Mouse (Mus musculus): ENCODE measurements around the gene Clcf1.
"Not testable (repeated sequence)": the region's sequence is repeated elsewhere in the genome, so short reads cannot be mapped to it uniquely, and the experiment has no call there.

Gene Clcf1

DNA sequence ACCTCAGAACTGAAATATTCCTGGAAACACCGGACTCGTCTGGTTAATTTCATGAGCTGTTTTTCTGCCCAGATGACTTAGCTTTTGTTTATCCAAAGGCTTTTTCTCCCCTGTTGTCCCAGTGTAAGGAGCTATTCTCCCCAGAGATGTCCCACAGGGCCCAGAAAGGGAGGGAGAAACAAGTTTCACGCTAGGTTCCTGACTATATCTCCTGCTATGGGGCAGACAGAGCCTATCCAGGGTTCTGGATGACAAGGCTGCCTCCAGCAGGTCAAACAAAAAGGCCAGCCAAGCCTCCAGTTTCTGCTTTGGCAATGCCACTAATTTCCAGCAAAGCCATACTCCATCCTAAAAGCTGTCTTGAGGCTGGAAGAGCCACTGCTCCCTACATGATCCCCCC lies 3.8 kb downstream of the Clcf1 start:
- no peak for DNase-seq (ENCODE audit: low read depth, low spot score)

DNA sequence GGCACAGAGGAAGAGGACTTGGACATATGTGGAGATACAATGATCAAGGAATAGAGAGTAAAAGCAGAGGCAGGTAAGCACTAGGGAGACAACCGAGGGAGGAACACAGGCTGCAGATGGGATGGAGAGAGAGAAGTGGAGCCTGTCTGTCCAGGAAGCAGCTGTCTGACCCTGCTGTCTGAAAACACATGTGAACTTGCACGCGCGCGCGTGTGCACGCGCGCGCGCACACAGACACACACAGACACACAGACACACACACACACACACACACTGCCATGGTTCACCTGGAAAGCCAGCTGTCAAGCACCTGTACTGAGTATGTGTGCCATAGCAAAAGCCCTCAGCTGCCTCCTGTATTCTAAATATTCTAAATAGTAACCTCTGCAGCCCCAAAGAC lies 4.3 kb downstream of the Clcf1 start:
- DNase-seq (ENCODE audit: low read depth, low spot score) = no peak

DNA sequence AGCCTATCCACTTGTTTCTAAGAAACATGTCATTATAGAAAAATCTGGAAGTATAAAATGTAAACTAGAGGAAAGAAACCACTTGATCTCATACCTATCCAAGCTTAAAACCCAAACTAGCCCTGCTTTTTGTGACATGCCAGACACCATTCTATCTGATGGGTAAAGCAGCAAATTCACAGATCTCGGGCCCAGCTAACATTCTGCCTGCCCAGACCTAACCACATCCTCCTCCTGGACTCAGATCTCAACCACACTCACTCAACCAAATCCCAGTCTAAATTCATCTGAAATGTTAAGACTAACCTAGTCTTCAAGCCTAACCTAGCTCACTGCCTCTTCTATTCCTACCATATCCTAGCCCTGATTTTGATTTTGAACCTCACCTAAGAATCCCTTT lies 4.7 kb downstream of the Clcf1 start:
- no peak for DNase-seq (ENCODE audit: low read depth, low spot score)

DNA sequence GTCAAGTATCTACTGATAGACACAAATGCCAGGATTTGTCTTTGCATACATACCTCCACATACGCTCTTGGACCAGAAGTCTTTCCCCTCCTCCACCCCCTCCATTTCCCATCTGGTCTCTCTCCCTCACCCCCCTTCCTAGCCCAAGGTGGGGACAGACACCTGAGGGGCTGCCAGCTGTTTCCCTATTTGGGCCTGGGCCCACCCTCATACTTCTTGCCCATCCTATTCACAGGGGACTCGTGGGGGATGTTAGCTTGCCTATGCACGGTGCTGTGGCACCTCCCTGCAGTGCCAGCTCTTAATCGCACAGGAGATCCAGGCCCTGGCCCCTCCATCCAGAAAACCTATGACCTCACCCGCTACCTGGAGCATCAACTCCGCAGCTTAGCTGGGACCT lies 5.9 kb downstream of the Clcf1 start:
- no peak for DNase-seq (ENCODE audit: low read depth, low spot score)

DNA sequence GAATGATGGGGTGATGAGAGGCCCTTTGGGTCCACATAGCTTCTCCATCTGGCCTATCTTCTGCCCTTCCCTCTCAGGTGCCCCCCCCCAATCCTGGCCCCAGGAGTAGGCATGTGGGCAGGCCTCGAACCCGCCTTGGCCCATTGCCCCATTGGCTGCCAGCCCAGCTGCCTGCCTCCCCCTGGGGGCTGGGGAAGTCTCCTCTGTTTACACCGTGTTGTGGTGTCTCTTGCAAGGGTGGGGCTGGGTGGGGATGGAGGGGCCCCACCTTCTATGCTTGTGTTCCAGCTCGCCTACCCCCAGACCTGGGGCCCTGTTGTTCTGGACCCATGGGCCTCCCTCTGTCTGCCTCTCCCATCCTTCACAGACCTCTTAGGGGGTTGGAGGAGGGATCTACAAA lies 6.4 kb downstream of the Clcf1 start:
- no peak for DNase-seq (ENCODE audit: low read depth, low spot score)

DNA sequence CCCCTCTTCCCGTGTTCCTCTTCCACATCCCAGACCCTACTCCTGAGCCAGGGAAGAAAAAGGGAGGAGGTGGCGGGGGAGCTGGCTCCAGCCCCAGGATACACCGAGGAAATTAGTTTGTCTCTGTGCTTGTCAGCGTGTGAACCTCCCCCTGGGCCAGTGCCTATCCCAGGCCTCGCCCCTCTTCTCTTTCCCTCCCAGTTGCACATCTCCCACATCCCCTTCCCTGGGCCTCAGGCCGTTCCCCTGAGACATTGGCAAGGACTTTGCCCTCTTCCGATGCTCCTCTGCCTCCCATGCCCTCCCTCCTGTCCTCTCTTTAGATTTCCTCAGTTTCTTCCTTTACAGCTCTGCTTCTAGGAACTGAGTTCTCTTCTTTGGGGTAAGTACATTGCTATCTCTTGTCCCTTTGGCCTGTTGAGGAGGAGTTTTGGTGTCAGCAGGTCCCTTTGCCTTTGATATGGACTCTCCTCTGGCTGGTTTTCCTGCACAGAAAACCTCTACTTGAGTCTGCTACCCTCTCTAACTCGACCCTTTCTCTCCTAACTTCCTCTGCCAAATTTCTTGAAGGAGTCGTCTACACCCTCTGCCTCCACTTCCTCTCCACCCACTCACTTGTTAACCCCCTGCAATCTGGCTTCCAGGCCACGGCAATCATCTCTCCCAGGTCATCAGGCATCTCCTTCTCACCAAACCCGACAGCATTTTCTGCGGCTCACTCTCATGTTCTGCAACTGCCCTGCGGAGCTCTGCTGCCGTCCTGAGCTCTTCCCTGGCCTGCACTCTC lies 7.1 kb downstream of the Clcf1 start:
- DNase-seq (ENCODE audit: low read depth, low spot score) = no peak

DNA sequence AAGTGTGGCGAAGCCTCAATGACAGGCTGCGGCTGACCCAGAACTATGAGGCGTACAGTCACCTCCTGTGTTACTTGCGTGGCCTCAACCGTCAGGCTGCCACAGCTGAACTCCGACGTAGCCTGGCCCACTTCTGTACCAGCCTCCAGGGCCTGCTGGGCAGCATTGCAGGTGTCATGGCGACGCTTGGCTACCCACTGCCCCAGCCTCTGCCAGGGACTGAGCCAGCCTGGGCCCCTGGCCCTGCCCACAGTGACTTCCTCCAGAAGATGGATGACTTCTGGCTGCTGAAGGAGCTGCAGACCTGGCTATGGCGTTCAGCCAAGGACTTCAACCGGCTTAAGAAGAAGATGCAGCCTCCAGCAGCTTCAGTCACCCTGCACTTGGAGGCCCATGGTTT lies 8.1 kb downstream of the Clcf1 start:
- DNase-seq (ENCODE audit: low read depth, low spot score) = no peak

DNA sequence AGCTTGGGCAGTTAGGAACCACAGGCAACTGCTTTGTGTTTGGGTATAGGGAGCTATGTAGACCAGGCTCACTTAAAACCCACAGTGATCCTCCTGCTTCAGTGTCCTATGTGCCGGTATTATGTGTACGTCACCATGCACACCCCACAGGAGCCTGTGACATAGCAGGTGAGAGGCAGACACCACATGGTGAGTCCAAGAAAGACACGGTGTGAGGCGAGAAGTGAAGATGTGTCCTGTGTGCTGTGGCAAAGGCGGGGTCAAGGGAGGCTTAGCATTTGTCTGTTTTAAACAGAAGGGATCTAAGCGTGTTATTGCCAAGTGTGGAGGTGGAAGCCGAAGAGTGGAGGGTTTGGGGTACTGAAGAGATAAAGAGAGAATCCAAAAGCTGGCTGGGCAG lies 12.7 kb downstream of the Clcf1 start:
- DNase-seq (ENCODE audit: low read depth, low spot score) = no peak

DNA sequence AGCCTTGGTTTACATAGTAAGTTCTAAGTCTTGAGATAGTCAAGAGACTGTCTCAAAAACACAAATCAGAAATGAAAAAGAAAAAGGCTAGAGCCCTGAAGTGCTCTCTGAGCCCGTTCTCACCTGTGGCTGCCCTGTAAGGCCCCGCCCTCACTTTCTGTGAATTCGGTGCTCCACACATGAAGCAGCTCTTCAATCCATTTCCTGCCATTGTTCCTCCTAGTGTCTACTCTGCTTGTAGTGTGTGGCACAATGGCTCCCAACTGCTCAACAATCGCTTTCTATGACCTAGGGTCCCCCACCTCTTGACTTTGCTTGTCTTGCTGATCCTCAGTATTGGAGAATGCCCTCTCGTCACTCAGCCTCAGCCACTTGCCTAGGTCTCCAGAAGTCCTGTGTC lies 13.4 kb downstream of the Clcf1 start:
- no peak for DNase-seq (ENCODE audit: low read depth, low spot score)

DNA sequence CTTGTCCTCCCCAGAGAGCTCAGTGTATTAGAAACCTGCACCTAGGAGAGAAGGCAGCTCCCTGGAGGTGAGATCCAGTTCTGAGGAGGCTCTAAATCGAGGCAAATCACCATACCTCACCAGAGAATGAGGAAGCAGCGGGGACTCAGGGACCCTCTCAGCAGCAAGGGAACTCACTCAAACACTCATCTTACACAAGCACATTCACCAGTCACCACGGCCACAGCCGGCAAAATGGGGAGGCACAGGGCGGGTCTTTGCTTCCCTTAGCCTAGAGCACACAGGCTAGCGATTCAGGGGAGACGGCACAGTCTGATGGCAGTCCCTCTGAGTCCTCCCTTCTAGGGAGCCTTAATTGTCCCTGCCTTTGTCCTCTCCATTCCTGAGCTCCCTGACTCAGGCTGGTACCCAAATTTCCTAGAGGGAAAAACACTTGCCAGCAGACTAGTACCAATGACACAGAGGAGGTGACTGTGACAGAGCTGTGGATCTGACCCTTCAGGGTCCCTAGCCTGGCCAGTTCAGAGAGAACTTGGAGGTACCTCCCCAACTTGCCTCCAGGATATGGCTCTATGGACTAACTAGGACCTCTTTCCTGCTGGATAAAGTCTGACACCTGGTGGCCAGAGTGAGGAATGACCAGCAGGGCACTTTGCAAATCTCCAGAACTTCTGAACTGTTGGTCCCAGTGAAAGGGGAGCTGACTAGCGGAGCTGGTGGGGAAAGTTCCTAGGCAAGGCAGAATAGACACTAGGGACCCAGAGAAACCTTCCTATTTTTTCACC lies 14.0 kb downstream of the Clcf1 start:
- no peak for DNase-seq (ENCODE audit: low read depth, low spot score)

DNA sequence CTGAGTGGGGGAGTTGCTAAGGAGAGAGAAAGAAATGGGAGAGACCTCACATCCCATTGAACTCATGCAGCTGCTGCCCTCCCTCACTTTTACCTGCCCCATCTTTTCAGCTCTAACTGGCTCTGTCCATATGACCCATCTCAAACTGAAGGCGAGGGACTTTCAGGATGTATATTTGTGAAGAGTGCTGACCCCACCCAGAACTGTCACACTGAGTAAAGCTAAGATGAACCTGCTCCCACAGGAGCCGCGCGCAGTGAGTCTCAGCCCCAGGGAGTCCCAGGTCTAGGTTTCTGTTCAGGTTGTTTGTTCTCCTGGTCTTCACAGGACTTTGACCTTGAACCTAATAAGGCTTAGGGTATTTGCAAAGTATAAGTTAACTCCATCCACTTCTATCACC lies 14.9 kb downstream of the Clcf1 start:
- DNase-seq (ENCODE audit: low read depth, low spot score) = no peak

DNA sequence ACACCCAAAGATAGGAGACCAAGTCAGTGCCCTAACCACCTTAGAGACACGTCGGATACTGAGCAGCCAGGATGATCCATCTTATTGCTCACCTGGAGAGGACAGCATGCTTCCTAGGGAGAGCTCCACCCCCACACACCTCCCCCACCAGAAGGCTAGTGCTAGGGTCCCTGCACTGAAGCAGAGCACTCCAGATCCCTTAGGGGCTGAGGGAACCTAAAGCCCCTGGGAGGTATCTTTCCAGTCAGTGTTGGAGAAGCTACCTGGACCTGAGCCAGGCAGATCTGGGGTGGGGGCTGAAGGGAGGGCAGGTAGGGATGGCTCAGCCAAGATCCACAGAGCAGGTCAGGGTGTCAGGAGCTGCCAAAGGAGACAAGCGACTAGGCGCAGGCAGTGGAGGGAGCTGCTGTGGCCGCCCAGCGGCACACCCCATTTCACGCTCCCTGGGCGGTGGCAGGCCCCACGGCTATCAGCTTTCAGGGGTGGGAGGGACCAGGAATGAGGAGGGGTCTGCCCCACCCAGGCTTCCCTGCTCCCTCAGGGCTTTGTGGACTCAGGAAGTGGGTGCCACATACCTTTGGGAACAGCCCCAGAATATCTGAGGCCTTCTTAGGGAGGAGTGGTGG lies 15.5 kb downstream of the Clcf1 start:
- DNase-seq (ENCODE audit: low read depth, low spot score) = no peak

DNA sequence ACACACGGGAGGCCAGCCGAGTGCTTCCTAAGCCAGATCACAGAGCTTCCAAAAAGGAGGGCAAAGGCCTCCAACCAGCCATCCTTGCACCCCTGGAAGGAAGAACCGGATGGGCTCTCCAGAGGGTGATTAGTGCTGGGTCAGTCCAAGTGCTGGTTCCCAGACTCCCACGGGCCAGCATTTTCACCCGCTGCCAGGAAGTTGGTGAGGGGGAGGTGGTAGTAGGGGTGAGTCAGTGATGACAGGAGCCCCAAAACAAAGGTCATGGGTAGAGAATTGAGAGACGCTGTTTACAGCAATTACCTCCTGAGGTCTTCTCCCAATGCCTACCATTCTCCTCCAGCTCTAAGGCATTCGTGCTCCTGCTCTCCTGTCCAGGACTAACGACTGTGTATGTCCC lies 16.4 kb downstream of the Clcf1 start:
- no peak for DNase-seq (ENCODE audit: low read depth, low spot score)

DNA sequence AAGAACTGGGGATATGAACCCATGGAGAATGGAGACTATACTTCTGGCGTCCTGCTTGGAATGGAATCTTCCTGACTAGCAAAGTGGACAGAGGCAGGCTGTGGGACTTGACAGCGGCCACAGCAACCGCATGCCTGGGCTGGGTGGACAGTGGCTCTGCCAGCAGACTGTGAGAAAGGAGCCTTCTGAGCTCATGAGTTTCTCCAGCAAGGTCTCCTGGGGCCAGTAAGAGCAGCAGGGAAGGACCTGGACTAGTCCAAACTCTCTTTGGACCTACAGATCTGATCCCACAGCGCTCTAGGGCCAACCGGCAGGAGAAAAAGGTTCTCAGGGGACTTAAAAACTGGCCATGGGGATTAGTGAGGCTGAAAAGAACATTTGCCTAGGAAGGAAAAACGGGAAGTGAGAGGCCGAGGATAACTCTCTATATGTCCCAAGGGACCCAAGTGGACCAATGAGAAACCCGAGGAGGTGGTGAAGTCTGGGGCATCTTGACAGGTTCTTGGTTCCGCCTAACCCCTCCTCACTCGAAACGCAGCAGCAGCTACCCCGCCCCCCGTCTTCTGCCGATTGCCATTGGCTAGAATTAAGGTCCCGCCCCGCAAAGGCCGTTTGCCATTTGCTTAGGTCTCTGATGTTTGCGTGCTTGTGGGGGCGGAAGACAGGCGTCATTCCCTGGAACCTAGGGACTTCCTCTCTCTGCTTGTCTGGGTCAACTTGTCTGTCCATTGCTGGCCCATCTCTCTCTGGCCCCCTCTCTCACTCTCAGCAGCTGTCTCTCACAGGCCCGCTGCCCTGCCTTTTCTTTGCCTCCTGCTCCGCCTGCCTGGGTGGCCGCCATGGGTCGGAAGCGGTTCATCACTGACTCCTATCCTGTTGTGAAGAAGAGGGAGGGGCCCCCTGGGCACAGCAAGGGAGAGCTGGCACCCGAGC lies 17.5 kb downstream of the Clcf1 start, which contains the start of gene Pold4:
Gene Pold4, plus strand, starts transcription at position 647 of the 933 bp plus-strand sequence.
- DNase-seq (ENCODE audit: low read depth, low spot score) = peak; percentile 99

DNA sequence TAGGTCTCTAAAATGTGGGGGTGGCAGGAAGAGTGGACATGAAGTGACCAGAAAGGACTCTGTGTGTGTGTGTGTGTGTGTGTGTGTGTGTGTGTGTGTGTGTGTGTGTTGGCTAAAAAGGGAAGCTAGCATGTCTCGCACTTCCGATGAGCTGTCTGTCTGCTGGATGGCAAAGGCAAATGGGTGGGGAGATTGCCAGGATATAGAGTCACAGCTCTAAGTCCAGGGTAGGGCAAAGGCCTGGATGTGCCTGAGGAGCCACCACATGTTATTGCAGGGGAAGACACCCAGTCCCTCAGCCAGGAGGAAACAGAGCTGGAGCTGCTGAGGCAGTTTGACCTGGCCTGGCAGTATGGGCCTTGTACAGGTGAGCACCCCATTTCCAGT lies 18.1 kb downstream of the Clcf1 start:
- DNase-seq (ENCODE audit: low read depth, low spot score) = no peak

DNA sequence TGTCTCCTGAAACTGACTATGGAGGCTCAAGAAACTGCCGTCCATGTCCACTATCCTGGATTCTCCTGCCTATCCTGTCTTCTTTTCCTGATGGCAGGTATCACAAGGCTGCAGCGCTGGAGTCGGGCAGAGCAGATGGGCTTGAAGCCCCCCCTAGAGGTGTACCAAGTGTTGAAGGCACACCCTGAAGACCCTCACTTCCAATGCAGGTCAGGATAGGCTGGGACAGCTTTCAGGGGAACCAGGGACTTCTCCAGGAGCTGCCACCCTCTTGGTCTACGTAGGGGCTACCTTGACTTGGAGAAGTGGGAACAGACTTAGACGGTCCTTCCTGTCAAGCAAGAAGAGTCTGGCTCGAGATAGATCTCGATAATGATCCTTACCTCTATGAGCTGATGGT lies 18.6 kb downstream of the Clcf1 start:
- no peak for DNase-seq (ENCODE audit: low read depth, low spot score)

DNA sequence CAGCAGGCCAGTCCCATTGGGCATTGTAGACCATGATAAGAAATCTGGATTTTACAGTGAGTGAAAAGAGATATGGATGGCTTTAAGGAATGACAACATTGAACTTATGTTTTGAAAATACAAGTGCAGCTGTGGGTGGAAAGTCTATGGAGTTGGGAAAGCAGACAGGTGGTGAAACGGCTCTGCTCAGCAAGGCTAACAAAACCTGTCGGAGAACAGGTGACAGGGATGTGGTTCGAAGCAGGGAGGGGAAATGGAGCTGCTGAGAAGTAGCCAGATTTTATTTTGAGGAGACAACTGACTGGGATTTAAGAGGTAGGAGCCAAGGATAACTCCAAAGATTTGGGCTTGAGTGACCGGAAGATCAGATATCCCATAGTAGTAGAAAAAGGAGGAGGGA lies 20.5 kb downstream of the Clcf1 start:
- DNase-seq (ENCODE audit: low read depth, low spot score) = no peak

DNA sequence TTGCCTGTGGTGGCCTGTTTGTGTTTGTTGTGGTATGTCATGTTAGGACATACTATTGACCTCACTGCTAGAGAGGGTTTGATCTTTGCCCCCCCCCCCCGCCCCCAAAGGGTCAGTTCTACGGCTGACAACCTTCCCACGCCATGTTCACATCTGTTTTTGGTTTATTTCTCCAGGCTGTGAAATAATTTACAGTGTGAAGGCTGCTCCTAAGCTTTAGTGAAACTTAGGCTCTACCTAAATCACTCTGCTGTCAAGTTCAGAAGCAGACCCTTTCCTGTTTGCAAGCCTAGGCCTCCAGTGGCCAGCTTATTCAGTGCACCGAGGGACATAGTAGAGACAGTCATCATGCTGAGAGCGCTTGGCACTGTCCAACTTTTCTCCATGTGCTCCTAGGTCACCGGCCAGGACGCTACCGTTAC lies 26.2 kb downstream of the Clcf1 start:
- DNase-seq (ENCODE audit: low read depth, low spot score) = no peak

DNA sequence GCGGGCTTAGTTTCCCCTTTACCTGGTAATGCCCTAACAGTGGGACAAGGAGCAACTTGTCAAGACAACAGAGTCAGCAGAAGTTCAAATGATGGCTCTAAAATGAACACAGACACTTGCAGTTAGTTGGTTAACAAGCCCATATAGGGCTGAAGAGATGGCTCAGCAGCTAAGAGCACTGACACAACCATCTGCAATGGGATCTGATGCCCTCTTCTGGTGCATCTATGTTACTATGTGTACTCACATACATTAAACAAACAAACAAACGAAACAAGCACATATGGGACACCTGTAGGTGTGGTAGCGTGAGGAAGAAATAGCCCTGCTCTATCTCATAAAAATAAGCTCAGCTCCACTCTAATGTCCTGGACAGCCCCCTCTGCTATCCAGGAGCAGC lies 28.4 kb downstream of the Clcf1 start:
- no peak for DNase-seq (ENCODE audit: low read depth, low spot score)

DNA sequence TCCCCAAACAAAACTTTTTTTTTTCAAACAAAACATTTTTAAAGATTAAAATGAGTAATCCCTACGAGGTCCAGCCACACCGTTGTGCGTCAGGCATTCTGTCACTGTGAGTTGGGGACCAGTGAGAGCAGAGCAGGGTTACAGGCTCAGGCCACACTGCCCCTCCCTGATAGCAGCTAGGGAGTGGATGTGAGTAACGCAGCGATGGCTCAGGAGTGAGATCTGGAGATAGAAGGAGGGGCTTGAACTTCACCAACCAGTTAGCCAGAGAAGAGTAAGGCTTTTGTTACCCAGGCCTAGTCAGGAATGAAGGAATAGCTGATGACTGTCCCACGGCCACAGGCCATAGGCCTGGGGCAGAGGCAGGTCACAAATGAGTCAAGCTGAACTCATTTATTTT lies 30.7 kb downstream of the Clcf1 start:
- no peak for DNase-seq (ENCODE audit: low read depth, low spot score)

DNA sequence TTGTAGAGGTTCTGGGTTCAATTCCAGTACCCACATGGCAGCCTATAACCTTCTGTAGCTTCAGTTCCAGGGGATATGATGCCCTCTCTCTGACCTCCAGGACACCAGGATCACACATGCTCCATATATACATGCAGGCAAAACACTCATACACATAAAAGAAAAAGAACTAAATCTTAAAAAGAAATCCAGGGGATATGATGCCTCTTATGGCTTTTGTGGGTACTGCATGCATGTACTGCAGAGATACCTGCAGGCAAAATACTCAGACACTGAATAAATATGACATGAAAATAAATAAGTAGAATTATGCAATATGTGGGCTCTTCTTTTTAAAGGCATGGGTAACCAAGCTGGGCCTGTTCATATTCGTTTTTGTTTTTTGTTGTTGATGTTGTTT lies 33.0 kb downstream of the Clcf1 start:
- no peak for DNase-seq (ENCODE audit: low read depth, low spot score)

DNA sequence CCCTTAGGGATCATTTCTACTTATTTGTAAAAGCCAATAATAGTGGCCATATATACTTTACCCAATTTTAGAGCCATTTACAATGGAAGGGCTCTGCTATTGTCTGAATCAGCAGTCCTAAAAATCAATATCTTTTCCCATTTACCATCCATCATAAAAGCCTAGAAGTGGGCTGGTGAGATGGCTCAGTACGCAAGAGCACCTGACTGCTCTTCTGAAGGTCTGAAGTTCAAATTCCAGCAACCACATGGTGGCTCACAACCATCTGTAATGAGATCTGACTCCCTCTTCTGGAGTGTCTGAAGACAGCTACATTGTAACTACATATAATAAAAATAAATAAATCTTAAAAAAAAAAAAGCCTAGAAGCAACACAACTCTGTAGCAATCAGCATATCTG lies 34.6 kb downstream of the Clcf1 start:
- not testable (repeated sequence) for DNase-seq (ENCODE audit: low read depth, low spot score)

All from telencephalon, adult 2 months (tissue).